Mouse (Mus musculus) bone marrow, adult 2 months (tissue): ENCODE measurements around the gene Yipf4.

ENCODE experiments used
- CTCF ChIP-seq: fragments of 200-500 bp; IDR thresholded peaks from 2 replicates; pipeline ENCODE4 v1.5.1; 2011; ENCODE audit warnings: low read length, control low read depth; ENCODE audit not compliant: control insufficient read depth, insufficient read depth
- POLR2A ChIP-seq: fragments of 200-500 bp; IDR thresholded peaks from 2 replicates; pipeline ENCODE4 v1.6.1; 2011; ENCODE audit warnings: low read depth, mild to moderate bottlenecking, control low read depth, low read length, borderline replicate concordance; ENCODE audit not compliant: control insufficient read depth

GRCm38 (mm10) chr17:74500204-74500603 is 10.9 kb downstream of the Yipf4 start:
- TF ChIP-seq POLR2A (no peak), CTCF (no peak)
